Mouse (Mus musculus) regulatory T cell (primary cell): ENCODE measurements around the gene Cd40lg.

Experiments
- in situ Hi-C: fragments of 300-600 bp; cut with MboI, MseI; formaldehyde crosslinking; loops from one replicate; pipeline ENCODE4 v1.15.1; 2025; ENCODE audit warnings: high pct_unique_total_duplicates

Gene Cd40lg

GRCm38 (mm10) chrX:57263515-57263914, 51.6 kb downstream of the Cd40lg start:
- in situ Hi-C loops: no loop called here
